Mouse (Mus musculus): ENCODE measurements around the gene Wnt16. TPM values are rescaled to one million over a fixed set of nuclear protein-coding genes. Genes with fewer than 3 reads are reported as not detected.

Wnt16 gene
- polyA plus RNA-seq, 1 experiment from 2014 or later, result 0.41 TPM

Other genes with a start within 250 kb of the Wnt16 start
- gene Fam3c, start 68.0 kb downstream of the Wnt16 start, polyA plus RNA-seq (2016; fragmentation: Nextera tagmentation; extraction: Ambion mirVana), result 25.4 and 31.4 TPM in 2 replicates

Measured in midbrain, embryonic 12.5 days (tissue).